Mouse (Mus musculus) lung, postnatal 0 days (tissue): ENCODE data around the gene Eps8l1. TPM values are rescaled to one million over a fixed set of nuclear protein-coding genes. Genes with fewer than 3 reads are reported as not detected.

ENCODE experiments used
- ATAC-seq: fragments of 200-750 bp; cut with Nextera tagmentation; 2 replicates; pipeline ENCODE4 v1.8.0; 2017; ENCODE audit warnings: moderate library complexity
- DNase-seq: peaks from one replicate; pipeline ENCODE4 v3.0.0-alpha.2; 2016; ENCODE audit warnings: low spot score
- H3K27ac ChIP-seq: fragments of 300-500 bp; sonication (generic); 2 replicates; pipeline ENCODE4 v1.5.1; 2014; ENCODE audit warnings: antibody characterized with exemption, mild to moderate bottlenecking, low read length, mixed read lengths
- H3K27me3 ChIP-seq: fragments of 300-500 bp; sonication (generic); replicated peaks from 2 replicates; pipeline ENCODE4 v1.6.1; 2014; ENCODE audit warnings: low read length, mixed read lengths; ENCODE audit not compliant: insufficient read depth
- H3K36me3 ChIP-seq: fragments of 300-500 bp; sonication (generic); 2 replicates; pipeline ENCODE4 v1.6.1; 2014; ENCODE audit warnings: low read length, mixed read lengths; ENCODE audit not compliant: insufficient read depth
- H3K4me1 ChIP-seq: fragments of 300-500 bp; sonication (generic); 2 replicates; pipeline ENCODE4 v1.6.1; 2014; ENCODE audit warnings: antibody characterized with exemption, low read depth, low read length, mixed read lengths; ENCODE audit not compliant: insufficient read depth
- H3K4me2 ChIP-seq: fragments of 300-500 bp; sonication (generic); replicated peaks from 2 replicates; pipeline ENCODE4 v1.6.1; 2014; ENCODE audit warnings: low read depth, mild to moderate bottlenecking, low read length, moderate library complexity, mixed read lengths
- H3K4me3 ChIP-seq: fragments of 300-500 bp; sonication (generic); 2 replicates; pipeline ENCODE4 v1.5.1; 2014; ENCODE audit warnings: low read depth, low read length
- H3K9ac ChIP-seq: fragments of 300-500 bp; sonication (generic); replicated peaks from 2 replicates; pipeline ENCODE4 v1.6.1; 2014; ENCODE audit warnings: low read depth, mild to moderate bottlenecking
- H3K9me3 ChIP-seq: fragments of 300-500 bp; sonication (generic); 2 replicates; pipeline ENCODE4 v1.6.1; 2016; ENCODE audit warnings: low read length, mixed read lengths
- CTCF ChIP-seq: IDR thresholded peaks from 2 replicates; pipeline ENCODE4 v1.5.1; 2016; ENCODE audit warnings: antibody characterized with exemption, mild to moderate bottlenecking
- EP300 ChIP-seq: IDR thresholded peaks from 2 replicates; pipeline ENCODE4 v1.6.1; 2016; ENCODE audit warnings: antibody characterized with exemption, mild to moderate bottlenecking, control low read depth
- WGBS: fragments of 180-500 bp; shearing (Covaris S2); extraction: QIAGEN DNeasy Blood & Tissue Kit; methylation state at CpG from one replicate; pipeline ENCODE4 v1.1.7; 2014; 5-methylcytosine and 5-hydroxymethylcytosine counted together
- microRNA-seq: library from miRNA; unstranded; fragments of <30 nt; microRNA quantifications from one replicate; pipeline ENCODE4, GENCODE M21; 2016
- polyA plus RNA-seq: library from polyadenylated mRNA; unstranded; fragments of >200 nt; fragmentation: Nextera tagmentation; extraction: Ambion mirVana; gene quantifications from 2 replicates; pipeline ENCODE4 v1.2.1, GENCODE M21; 2015

The Eps8l1 gene
- polyA plus RNA-seq, 1 experiment from 2014 or later, result 15.0 TPM

GRCm38 (mm10) chr7:4527302-4527689 lies 66.8 kb downstream of the Eps8l1 start:
- Histone ChIP-seq H3K36me3 (no peaks in the 10 kb centered on the region), H3K27ac (no peak overlapping the region), H3K4me1 (peaks cover 3% of the 10 kb centered on the region; the same call in 1 of the 2 replicates), H3K27me3 (no peaks in the 10 kb centered on the region), H3K9me3 (no peaks in the 10 kb centered on the region), H3K9ac (no peak overlapping the region), H3K4me3 (no peak overlapping the region), H3K4me2 (peak overlapping the region; percentile 61; the same call in 1 of the 2 replicates)
- no peak for TF ChIP-seq CTCF
- no peak for TF ChIP-seq EP300
- WGBS, result 54% methylated on average over 18 of the region's 18 CpGs
- DNase-seq (no peak), ATAC-seq (no peak)

Small RNAs within 50 kb of the gene (microRNA-seq; reads per million reads assigned to microRNA genes)
- gene Gm24605, result not detected

Other genes with a start within 250 kb of the Eps8l1 start
- gene Lilra5, start 222.9 kb upstream of the Eps8l1 start, polyA plus RNA-seq, result 1.1 and 1.5 TPM in 2 replicates
- 0.12 and 0.16 TPM in 2 replicates for gene Ncr1, start 123.0 kb upstream of the Eps8l1 start, polyA plus RNA-seq
- gene Gp6, start 62.9 kb upstream of the Eps8l1 start, polyA plus RNA-seq, result 0.54 and 0.57 TPM in 2 replicates
- gene Rdh13, start 15.0 kb upstream of the Eps8l1 start, polyA plus RNA-seq, result 14.1 and 17.4 TPM in 2 replicates
- 52.6 and 55.4 TPM in 2 replicates for gene Ppp1r12c, start 41.0 kb downstream of the Eps8l1 start, polyA plus RNA-seq
- gene Tnnt1, start 55.7 kb downstream of the Eps8l1 start, polyA plus RNA-seq, result 14.0 and 17.8 TPM in 2 replicates
- gene Tnni3, start 63.6 kb downstream of the Eps8l1 start, polyA plus RNA-seq, result 81.3 and 95.6 TPM in 2 replicates
- gene Dnaaf3, start 71.8 kb downstream of the Eps8l1 start, polyA plus RNA-seq, result 3.3 and 3.4 TPM in 2 replicates
- gene Syt5, start 86.9 kb downstream of the Eps8l1 start, polyA plus RNA-seq, result 7.1 and 8.1 TPM in 2 replicates
- gene Ptprh, start 143.4 kb downstream of the Eps8l1 start, polyA plus RNA-seq, result not detected in 2 replicates
- 0.90 and 0.91 TPM in 2 replicates for gene Tmem86b, start 170.7 kb downstream of the Eps8l1 start, polyA plus RNA-seq
- 6.8 and 7.5 TPM in 2 replicates for gene Ppp6r1, start 198.3 kb downstream of the Eps8l1 start, polyA plus RNA-seq
- gene Hspbp1, start 224.4 kb downstream of the Eps8l1 start, polyA plus RNA-seq, result 49.7 and 54.4 TPM in 2 replicates
- gene Brsk1, start 229.9 kb downstream of the Eps8l1 start, polyA plus RNA-seq, result 0.31 and 0.45 TPM in 2 replicates